Mouse (Mus musculus) lung, adult 10 weeks (tissue): ENCODE results near the gene Hhat. TPM values are rescaled to one million over a fixed set of nuclear protein-coding genes. Genes with fewer than 3 reads are reported as not detected.

Source experiments
- polyA plus RNA-seq: library from polyadenylated mRNA; stranded (reverse); fragments of 350-450 nt; fragmentation: Illumina TruSeq; extraction: RNeasy Lipid Tissue Mini Kit (QIAGEN cat#74804); gene quantifications from one replicate; pipeline ENCODE4 v1.2.3, GENCODE M21; 2014; ENCODE audit warnings: low read depth, low replicate concordance; ENCODE audit not compliant: insufficient read depth

Gene Hhat
- 0.79 TPM for polyA plus RNA-seq

DNA sequence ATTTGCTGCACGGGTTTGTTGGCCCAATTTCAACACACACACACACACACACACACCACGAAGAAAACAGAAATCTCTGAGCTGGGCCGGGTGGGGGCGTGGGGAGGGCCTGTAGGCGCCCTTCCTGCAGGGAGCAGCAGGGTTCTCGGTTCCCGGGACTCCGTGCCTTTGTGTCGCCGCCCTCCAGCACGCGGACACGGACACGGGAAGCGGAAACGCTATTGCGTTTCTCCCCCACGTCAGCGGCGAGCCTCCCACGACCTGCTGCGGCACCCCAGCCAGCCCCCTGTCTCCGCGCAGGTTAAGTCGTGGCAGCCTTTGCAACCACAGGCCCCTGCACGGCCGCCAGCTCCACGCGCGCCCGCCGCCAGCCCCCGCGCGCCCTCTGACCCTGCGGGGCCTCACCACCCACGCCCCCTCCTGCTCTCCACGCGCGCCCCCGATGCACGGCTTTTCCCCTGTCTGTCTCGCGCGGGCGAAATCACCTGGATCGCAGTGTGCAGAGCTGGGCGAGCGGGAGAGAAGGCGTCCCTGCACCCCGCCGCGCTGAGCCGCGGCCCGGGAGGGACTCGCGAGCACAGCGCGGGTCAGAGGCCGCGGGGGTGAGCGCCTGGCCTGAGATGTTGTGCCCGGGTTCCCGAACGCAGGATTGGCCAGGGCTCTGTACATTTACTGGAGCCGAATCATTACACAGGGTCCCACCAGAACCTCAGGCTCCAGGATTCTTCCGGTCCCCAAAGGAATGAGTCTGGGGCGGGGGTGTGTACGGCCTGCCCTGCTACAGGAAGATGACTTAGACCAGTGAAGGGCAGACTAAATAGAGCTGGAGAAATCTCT lies at the start of gene Hhat:
TSS of gene Hhat (minus strand) at position 729 of the 837 bp plus-strand sequence.

Other genes with a start within 250 kb of the Hhat start
- gene Sertad4, start 84.5 kb upstream of the Hhat start, polyA plus RNA-seq, result 2.0 TPM